Mouse (Mus musculus) cerebellum, adult 2 months (tissue): ENCODE measurements around the gene Wnk2. TPM values are rescaled to one million over a fixed set of nuclear protein-coding genes. Genes with fewer than 3 reads are reported as not detected.

Source experiments
- DNase-seq, 2 experiments: peaks; one replicate each; pipeline ENCODE4 v3.0.0; 2021
- H3K27ac ChIP-seq: fragments of 200-500 bp; 2 replicates; pipeline ENCODE4 v1.5.1; 2012; ENCODE audit warnings: low read length, control low read depth, inconsistent platforms; ENCODE audit not compliant: insufficient read depth
- H3K27me3 ChIP-seq: fragments of 200-500 bp; 2 replicates; pipeline ENCODE4 v1.6.1; 2012; ENCODE audit warnings: inconsistent platforms, mild to moderate bottlenecking, low read length, moderate library complexity; ENCODE audit not compliant: control insufficient read depth, insufficient read depth
- H3K4me1 ChIP-seq: fragments of 200-500 bp; 2 replicates; pipeline ENCODE4 v1.6.1; 2011; ENCODE audit warnings: low read length; ENCODE audit not compliant: control insufficient read depth, insufficient read depth
- H3K4me3 ChIP-seq: fragments of 200-500 bp; replicated peaks from 2 replicates; pipeline ENCODE3; 2011; ENCODE audit warnings: mild to moderate bottlenecking, low read depth, low read length, control low read depth; ENCODE audit not compliant: insufficient read depth
- CTCF ChIP-seq: fragments of 200-500 bp; IDR thresholded peaks from 2 replicates; pipeline ENCODE4 v1.5.1; 2011; ENCODE audit warnings: low read depth, mild to moderate bottlenecking, control low read depth, low read length, moderate library complexity, borderline replicate concordance; ENCODE audit not compliant: insufficient read depth
- POLR2A ChIP-seq: fragments of 200-500 bp; IDR thresholded peaks from 2 replicates; pipeline ENCODE4 v1.6.1; 2011; ENCODE audit warnings: low read length, control low read depth, borderline replicate concordance; ENCODE audit not compliant: insufficient read depth
- WGBS: fragments of 180-500 bp; shearing (Covaris S2); methylation state at CpG from one replicate; pipeline ENCODE4 v1.1.7; 2018; 5-methylcytosine and 5-hydroxymethylcytosine counted together
- polyA plus RNA-seq: library from polyadenylated mRNA; depleted of rRNA; stranded (reverse); fragments of >200 nt; gene quantifications from 2 replicates; pipeline ENCODE4 v1.2.3, GENCODE M21; 2012

The Wnk2 gene
- polyA plus RNA-seq, 1 experiment, result 73.2 TPM

DNA sequence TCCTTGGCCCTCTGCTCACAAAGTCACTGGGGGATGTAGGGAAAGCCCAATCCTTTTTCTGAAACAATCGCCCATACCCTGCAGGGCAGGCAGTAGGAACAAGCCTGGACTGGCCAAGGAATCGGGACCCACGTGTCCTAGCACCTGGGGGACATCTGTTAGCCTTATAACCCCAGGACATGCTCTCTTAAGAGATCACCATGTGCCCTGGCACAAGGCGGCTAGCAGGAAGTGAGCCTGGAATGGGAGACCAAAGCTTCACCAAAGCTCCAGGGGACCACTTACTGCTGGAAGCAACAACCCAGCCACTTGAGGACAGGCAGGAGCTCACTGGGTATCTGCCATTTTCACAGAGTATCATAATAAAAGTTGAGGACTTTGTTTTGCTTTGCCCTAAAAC, 63.0 kb downstream of the Wnk2 start:
- 11% methylated on average over 4 of the region's 4 CpGs for WGBS
- peaks cover 47% of the 10 kb centered on the region for H3K4me1 ChIP-seq
- H3K4me3 ChIP-seq, result no peak overlapping the region
- DNase-seq, result peak in 1 of 2 experiments; percentile 49
- H3K27me3 ChIP-seq, result no peaks in the 10 kb centered on the region
- TF ChIP-seq POLR2A (no peak), CTCF (no peak)
- peak overlapping the region; percentile 1; the same call in 1 of the 2 replicates for H3K27ac ChIP-seq

- no peak for DNase-seq
- no peaks in the 10 kb centered on the region for H3K27me3 ChIP-seq
- H3K4me3 ChIP-seq, result no peak overlapping the region
- no peak overlapping the region for H3K27ac ChIP-seq
- TF ChIP-seq CTCF (no peak), POLR2A (no peak)
- WGBS, result 78% methylated on average over 9 of the region's 9 CpGs
- peaks cover 40% of the 10 kb centered on the region for H3K4me1 ChIP-seq
These were observed 63.9 kb downstream of the Wnk2 start for GRCm38 (mm10) chr13:49083941-49084340.

- H3K4me3 ChIP-seq, result no peak overlapping the region
- H3K27ac ChIP-seq, result no peak overlapping the region
- peaks cover 28% of the 10 kb centered on the region for H3K4me1 ChIP-seq
- no peak for DNase-seq
- H3K27me3 ChIP-seq, result no peaks in the 10 kb centered on the region
- TF ChIP-seq CTCF, result no peak
- TF ChIP-seq POLR2A, result no peak
- WGBS, result 72% methylated on average over 14 of the region's 14 CpGs
These were observed 65.5 kb downstream of the Wnk2 start for GRCm38 (mm10) chr13:49082151-49082879.

- no peak overlapping the region for H3K4me3 ChIP-seq
- 52% methylated on average over 11 of the region's 11 CpGs for WGBS
- no peaks in the 10 kb centered on the region for H3K27me3 ChIP-seq
- no peak overlapping the region for H3K27ac ChIP-seq
- no peak for DNase-seq
- TF ChIP-seq CTCF (no peak), POLR2A (no peak)
- peaks cover 17% of the 10 kb centered on the region for H3K4me1 ChIP-seq
These were observed 71.6 kb downstream of the Wnk2 start for GRCm38 (mm10) chr13:49076196-49076595.

- Histone ChIP-seq H3K27me3 (no peaks in the 10 kb centered on the region), H3K4me3 (no peak overlapping the region), H3K27ac (no peak overlapping the region), H3K4me1 (peaks cover 23% of the 10 kb centered on the region)
- WGBS, result 42% methylated on average over 3 of the region's 3 CpGs
- TF ChIP-seq CTCF (no peak), POLR2A (no peak)
- DNase-seq, result no peak
These were observed 72.4 kb downstream of the Wnk2 start for GRCm38 (mm10) chr13:49075377-49075776.

DNA sequence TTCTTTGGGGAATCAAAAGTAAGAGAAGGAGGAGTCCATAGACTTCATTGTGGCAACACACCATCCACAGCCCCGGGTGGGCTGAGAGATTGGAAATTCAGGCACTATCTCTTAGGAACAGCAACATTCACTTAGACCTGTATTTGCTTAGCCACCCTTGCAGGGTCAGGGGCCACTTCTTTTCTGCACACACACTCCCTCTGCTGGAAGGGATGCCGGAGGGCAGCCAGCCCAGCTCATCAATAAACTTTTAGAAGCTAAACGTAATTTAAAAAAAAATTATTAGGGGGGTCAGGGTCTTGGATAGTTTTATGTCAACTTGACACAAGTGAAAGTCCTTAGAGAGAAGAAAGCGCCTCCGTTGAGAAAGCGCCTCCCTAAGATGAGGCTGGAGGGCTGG, 74.5 kb downstream of the Wnk2 start:
- Histone ChIP-seq H3K4me1 (peaks cover 31% of the 10 kb centered on the region), H3K27ac (no peak overlapping the region), H3K27me3 (no peaks in the 10 kb centered on the region), H3K4me3 (no peak overlapping the region)
- no peak for TF ChIP-seq CTCF
- no peak for TF ChIP-seq POLR2A
- WGBS, result 79% methylated on average over 6 of the region's 6 CpGs
- no peak for DNase-seq

DNA sequence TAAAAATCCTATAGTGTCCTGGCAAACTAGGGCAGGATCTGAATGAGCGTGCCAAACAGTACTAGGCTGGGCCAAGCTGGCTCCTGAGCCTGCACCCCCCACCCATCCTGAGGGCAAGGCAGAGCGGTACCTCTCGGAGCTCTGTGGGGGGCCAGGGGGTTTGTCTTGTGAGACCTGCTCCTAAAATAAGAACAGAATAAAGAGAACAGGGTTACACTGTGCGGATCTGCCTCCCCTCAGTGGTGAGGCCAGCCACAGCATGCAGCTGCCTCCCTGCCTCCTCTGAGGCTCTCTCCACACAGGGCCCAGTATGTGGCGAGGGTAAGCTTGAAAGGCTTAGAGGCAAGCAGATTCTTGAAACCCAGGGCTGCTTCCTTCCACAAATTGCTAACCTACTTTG, 76.0 kb downstream of the Wnk2 start:
- Histone ChIP-seq H3K4me1 (peaks cover 31% of the 10 kb centered on the region), H3K27ac (no peak overlapping the region), H3K27me3 (no peaks in the 10 kb centered on the region), H3K4me3 (no peak overlapping the region)
- TF ChIP-seq POLR2A (no peak), CTCF (no peak)
- no peak for DNase-seq
- 65% methylated on average over 5 of the region's 5 CpGs for WGBS

DNA sequence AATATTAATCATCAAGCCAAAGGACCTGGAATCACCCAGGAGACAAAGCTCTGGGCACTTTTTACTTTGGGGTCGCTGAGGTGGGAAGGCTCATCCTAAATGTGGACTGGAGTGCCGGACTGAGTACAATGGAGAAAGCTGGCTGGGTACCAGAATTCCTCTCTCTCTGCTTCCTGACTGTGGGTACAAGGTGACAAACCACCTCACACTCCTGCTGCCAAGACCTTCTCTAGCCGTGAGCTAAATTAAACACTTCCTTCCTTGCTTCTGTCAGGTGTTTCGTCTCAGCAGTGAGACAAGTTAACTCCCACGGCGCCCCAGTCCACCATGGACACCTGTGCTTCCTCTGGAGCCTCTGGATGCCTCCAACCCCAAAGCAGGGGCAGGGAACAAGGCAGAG, 77.8 kb downstream of the Wnk2 start:
- Histone ChIP-seq H3K4me3 (no peak overlapping the region), H3K27me3 (no peaks in the 10 kb centered on the region), H3K4me1 (peaks cover 31% of the 10 kb centered on the region), H3K27ac (no peak overlapping the region)
- WGBS, result 33% methylated on average over 6 of the region's 6 CpGs
- peak in 1 of 2 experiments; percentile 57 for DNase-seq
- TF ChIP-seq POLR2A, result no peak
- TF ChIP-seq CTCF, result no peak
